Mouse (Mus musculus): ENCODE measurements around the gene Inhbc.
"Not testable (repeated sequence)": the region's sequence is repeated elsewhere in the genome, so short reads cannot be mapped to it uniquely, and the experiment has no call there.

Gene Inhbc

DNA sequence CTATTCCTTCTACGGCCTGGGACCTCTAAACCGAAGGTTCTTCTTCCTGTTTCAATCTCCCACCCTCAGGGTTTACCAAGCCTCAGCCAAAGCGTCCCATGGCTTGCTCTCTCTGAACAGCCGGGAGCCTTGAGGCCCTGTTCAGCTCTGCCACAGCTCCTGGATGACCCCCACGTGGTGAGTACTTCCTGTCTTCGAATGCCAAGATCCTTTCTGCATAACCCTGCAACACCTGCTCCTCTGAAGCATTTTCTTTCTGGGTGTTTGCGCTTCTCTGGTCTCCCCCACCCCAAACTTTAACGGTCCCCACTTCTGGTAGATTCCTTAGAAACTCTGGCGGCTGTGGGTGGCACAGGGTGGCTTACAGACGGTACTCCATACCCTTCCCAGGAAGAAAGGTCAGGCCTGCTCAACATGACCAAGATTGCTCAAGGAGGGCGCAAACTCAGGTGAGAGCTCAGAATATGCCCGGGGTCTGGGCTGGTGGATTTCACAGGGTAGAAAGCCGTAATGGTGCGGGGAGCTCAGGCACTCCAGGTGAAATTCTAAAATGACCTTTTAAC lies 44.7 kb downstream of the Inhbc start:
- no peak for DNase-seq

DNA sequence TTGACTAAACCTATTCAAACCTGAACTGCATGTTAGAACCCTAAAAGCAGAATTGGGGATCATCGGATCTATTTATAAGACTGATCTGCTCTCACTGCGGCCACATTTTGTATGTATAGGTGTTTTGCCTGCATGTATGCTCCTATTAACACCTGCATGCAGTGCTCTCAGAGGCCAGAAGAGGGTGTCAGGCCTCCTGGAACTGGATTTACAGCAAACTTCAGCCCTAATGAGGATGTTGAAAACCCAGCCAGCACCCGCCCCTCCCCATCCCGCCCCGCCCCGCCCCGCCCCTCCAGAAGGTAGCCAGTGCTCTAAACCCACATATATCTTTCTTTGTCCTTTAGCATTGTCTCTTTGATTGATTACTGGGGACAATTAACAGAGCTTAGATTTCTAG lies 45.7 kb downstream of the Inhbc start:
- peak; percentile 65 for DNase-seq

DNA sequence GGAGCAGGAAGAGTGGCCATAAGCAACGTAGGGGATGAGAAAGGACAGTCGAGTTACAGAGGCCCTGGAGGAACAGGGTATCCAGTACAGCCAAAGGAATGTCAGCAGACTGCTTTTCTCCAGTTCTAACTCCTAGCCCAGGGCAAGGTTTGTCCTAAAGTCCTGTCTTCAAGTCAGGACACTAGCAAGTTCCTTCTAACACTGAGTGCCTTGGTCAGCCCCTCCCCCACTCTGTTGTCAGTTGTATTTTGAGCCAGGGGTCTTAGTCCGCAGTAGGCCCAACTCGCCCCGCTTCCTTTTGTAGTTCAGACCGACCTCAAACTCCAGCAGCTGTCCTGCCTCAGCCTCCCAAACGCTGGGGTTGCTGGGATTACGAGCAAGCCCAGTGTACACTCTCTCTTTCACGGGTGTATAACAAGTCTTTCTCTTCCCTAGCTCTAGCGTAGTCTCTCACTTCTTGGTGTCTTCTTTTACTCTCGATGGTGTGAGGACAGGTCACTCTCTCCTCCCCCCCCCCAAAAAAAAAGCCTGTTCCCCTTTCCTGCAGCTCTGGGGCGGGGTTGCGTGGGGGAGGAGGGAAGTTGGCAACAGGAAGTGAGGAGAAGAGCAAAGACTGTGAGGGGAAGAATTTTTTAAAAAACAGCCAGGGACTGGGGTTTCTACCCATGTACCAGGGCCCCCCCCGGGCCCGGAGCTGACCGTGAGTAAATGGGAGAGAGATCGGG lies 46.9 kb downstream of the Inhbc start:
- DNase-seq, result no peak

- DNase-seq, result no peak
Measured at GRCm38 (mm10) chr10:127322669-127323068, 47.6 kb downstream of the Inhbc start.

- DNase-seq, result no peak
Measured at GRCm38 (mm10) chr10:127322178-127322577, 48.1 kb downstream of the Inhbc start.

GRCm38 (mm10) chr10:127321621-127322020 lies 48.6 kb downstream of the Inhbc start, which contains the start of gene Arhgap9:
Gene Arhgap9, plus strand, starts transcription at chr10:127321964.
- DNase-seq, result no peak

GRCm38 (mm10) chr10:127319969-127320368 lies 50.3 kb downstream of the Inhbc start:
- DNase-seq, result no peak

GRCm38 (mm10) chr10:127318009-127318408 lies 52.2 kb downstream of the Inhbc start:
- no peak for DNase-seq

- DNase-seq, result no peak
Measured at GRCm38 (mm10) chr10:127317277-127317676, 53.0 kb downstream of the Inhbc start.

GRCm38 (mm10) chr10:127314950-127315349 lies 55.3 kb downstream of the Inhbc start:
- not testable (repeated sequence) for DNase-seq

- DNase-seq, result not testable (repeated sequence)
Measured at GRCm38 (mm10) chr10:127313516-127313915, 56.7 kb downstream of the Inhbc start.

- no peak for DNase-seq
Measured at GRCm38 (mm10) chr10:127312858-127313257, 57.4 kb downstream of the Inhbc start.

DNA sequence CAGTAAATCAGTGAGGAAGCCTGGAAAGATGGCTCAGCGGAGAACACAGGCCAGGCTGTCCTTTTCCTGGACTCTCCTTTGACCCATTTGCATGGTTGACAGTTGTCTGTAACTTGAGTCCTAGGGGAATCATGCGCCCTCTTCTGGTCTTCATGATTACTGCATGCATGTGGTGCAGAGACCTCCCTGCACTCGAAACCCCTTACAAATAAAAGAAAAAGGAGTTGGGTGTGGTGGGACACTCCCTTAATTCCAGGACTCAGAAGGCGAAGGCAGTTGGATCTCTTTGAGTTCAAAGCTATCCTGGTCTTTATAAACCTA lies 57.9 kb downstream of the Inhbc start:
- peak; percentile 88 for DNase-seq

- peak; percentile 95 for DNase-seq
Measured at GRCm38 (mm10) chr10:127311476-127312355, 58.5 kb downstream of the Inhbc start, which contains the start of gene Mars. Gene Mars, minus strand, starts transcription at chr10:127311786.

GRCm38 (mm10) chr10:127310523-127311475 lies 59.4 kb downstream of the Inhbc start:
- no peak for DNase-seq

- DNase-seq, result not testable (repeated sequence)
Measured at GRCm38 (mm10) chr10:127309167-127309566, 61.1 kb downstream of the Inhbc start.

All from kidney, postnatal 10 days (tissue).